Mouse (Mus musculus): ENCODE data around the gene Nsrp1. TPM values are rescaled to one million over a fixed set of nuclear protein-coding genes. Genes with fewer than 3 reads are reported as not detected.
A peak's percentile ranks its signal among the peaks of the same experiment; 100 is the strongest.

The Nsrp1 gene
- polyA plus RNA-seq (2015; fragmentation: Nextera tagmentation; extraction: Ambion mirVana), result 52.6 and 62.5 TPM in 2 replicates

GRCm38 (mm10) chr11:77078273-77079134 lies at the start of gene Nsrp1:
Gene Nsrp1 (minus strand): TSS chr11:77078435.

DNA sequence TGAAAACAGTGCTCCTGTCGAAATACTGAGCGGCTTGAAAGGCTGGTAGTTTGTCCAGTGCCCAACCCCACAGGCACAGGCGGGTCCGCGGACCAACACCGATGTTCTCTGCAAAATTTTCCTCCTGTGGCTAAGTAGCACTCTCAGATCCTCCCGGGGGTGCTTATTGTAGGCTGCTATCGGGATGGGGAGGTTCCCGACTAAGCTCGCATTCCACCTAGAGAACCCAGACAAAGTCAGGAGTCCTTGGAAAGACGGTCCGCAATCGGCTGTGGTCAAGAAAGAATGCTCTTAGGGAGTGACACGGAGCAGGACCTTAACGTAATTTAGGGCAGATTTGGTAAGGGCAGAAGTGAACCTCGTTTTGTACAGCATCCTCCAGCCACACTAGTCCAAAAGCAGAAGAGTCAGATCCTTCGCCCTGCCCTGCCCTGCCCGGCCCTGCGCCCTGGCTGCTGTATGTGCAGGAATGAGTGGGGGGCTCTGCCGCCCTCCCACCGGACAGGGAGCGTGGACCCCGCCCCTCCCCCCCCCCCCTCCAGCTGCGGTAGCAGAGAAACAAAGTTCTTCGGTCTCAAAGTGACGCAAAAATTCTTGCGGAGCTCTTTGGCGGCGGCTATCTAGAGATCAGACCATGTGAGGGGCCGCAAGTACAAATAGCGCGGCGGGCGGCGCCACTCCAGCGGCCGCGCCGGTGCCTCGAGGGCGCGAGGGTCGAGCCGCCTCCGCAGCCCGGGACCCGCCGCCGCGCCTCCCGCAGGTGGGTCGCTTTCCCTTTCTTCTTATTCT lies 80.1 kb downstream of the Nsrp1 start, which contains the start of gene Slc6a4:
Gene Slc6a4, plus strand, starts transcription at position 688 of the 789 bp plus-strand sequence.

MicroRNAs within 50 kb of the gene (microRNA counts, 519-probe panel; counts per million panel counts)
- microRNA mmu-miR-423-3p (5,369 counts per million, percentile 40 among the panel's probes with 10 or more counts), microRNA mmu-miR-423-5p (5,398 counts per million, percentile 41 among the panel's probes with 10 or more counts)

Other genes with a start within 250 kb of the Nsrp1 start
- 7.8 and 8.7 TPM in 2 replicates for gene Cpd, start 231.4 kb downstream of the Nsrp1 start, polyA plus RNA-seq (2015; fragmentation: Nextera tagmentation; extraction: Ambion mirVana)
- gene Tmigd1, start 176.3 kb downstream of the Nsrp1 start, polyA plus RNA-seq (2015; fragmentation: Nextera tagmentation; extraction: Ambion mirVana), result 0.13 TPM in 1 of 2 replicates, not detected in the other
- 49.9 and 52.5 TPM in 2 replicates for gene Blmh, start 153.6 kb downstream of the Nsrp1 start, polyA plus RNA-seq (2015; fragmentation: Nextera tagmentation; extraction: Ambion mirVana)
- 3.5 and 7.5 TPM in 2 replicates for gene Slc6a4, start 79.8 kb downstream of the Nsrp1 start, polyA plus RNA-seq (2015; fragmentation: Nextera tagmentation; extraction: Ambion mirVana)
- 0.30 and 0.50 TPM in 2 replicates for gene Efcab5, start 110.5 kb upstream of the Nsrp1 start, polyA plus RNA-seq (2015; fragmentation: Nextera tagmentation; extraction: Ambion mirVana)
- gene Ssh2, start 137.9 kb upstream of the Nsrp1 start, polyA plus RNA-seq (2015; fragmentation: Nextera tagmentation; extraction: Ambion mirVana), result 10.4 and 12.9 TPM in 2 replicates

All from spleen, postnatal 0 days (tissue).